Mouse (Mus musculus) cerebellum, postnatal 36 days (tissue): ENCODE measurements around the gene Olfr871.
"Not testable (repeated sequence)": the region's sequence is repeated elsewhere in the genome, so short reads cannot be mapped to it uniquely, and the experiment has no call there.

Experiments
- DNase-seq, 2 experiments: peaks; one replicate each; pipeline ENCODE4 v3.0.0; 2021 to 2022; ENCODE audit warnings: mixed read lengths in 2 of 2

The Olfr871 gene

DNA sequence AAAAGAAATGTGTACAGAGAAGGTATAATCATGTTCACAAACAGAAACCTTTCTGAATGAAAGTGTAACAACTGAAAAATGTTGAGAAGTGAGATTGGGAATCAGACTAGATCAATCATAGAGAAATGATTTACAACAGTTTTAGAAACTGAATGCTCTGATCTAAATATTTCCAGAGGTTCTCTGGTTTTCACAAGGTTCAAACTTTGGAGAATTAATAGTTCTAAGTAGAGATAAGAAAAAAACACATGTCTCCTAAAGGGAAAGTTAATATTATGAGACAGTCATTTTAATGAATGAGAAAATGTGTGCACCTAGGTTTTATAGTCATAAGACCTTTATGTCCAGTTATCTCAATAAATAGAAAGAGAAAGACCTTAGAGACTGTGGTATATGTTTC is at the start of gene Olfr871:
Gene Olfr871 (plus strand): TSS at position 301 of the 400 bp plus-strand sequence.
- no peak for DNase-seq

DNA sequence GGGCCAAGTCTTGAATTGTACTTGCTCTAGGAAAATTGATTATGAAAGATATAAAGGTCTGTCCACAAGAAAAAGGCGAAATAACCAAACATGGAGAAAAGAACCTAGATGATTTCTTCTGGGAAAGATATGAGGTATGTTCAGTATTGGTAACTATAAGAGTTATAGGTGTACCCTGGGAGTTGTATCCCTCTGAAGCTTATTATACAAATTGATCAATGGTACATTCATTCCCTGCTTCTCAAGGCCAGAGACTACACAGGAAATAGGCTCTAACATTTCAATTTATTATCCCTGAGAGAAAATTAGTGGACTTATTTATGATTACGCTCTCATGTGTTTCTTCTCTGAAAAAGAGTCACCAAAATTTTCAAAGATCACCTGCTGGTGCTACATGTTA is 38.0 kb upstream of the Olfr871 start, which contains the start of gene Olfr870:
Gene Olfr870 (minus strand): TSS at position 101 of the 400 bp plus-strand sequence.
- DNase-seq: no peak

DNA sequence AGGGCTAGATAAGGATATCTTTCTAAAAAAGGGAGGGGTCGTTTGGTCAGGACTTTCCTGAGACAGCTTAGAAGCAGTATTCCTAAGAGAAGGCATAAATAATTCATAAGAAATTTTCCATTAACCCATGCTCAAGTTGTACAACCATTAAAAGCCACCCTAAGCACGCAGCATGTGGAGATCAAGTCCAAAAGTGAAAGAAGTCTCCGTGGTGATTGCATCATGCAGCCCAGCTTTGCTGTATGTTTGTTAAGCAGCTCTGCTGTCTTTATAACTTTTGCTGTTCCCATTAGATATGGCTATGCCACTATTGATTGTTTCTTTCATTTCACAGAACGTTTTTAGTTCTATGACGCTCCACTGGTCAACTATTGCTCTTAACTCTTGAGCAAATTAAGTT is 32.5 kb upstream of the Olfr871 start:
- DNase-seq: no peak

DNA sequence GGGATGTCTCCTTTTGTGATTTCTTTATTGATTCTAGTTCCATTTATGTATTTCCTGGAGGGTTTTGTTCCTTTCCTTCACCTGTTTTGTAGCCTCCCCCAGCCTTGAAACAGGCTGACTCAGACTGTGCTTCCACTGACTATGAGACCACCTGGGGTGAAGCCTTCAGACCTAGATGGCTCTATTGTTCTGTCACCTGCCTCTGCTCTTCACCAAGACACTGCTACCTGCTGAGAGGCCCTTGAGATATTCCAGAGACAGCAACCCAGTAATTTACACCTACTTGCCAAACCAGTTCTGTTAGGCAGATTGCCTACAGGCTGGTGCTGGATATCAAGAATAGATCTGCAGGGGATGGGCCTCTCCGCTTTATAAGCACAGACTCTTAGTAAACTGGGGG is 9.9 kb upstream of the Olfr871 start:
- no peak for DNase-seq

DNA sequence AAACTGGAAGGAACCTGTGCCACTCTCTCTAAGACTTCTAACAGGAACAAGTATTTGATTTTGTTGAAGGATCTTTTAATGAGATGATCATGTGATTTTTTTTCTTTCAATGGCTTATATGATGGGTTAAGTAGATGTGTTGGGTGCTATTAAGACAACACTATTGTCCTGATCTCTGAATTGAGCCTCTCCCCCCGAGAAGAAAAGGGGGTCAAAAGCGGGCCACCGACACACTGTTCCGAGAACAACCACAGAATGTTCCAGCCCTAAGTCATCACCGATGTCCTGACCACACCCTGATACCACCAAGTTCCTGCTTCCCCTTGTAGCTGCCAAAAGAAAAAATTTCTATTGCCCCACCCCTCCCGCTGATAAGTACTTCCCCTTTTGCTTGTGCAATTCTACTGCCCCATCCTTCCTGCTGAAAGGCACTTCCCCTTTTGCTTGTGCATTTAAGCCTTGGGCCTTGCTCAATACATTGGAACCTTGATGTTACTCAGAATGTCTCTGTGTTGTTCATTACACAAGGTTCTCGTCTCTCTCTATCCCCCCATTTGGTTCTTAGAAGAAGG is 8.5 kb upstream of the Olfr871 start:
- not testable (repeated sequence) for DNase-seq

DNA sequence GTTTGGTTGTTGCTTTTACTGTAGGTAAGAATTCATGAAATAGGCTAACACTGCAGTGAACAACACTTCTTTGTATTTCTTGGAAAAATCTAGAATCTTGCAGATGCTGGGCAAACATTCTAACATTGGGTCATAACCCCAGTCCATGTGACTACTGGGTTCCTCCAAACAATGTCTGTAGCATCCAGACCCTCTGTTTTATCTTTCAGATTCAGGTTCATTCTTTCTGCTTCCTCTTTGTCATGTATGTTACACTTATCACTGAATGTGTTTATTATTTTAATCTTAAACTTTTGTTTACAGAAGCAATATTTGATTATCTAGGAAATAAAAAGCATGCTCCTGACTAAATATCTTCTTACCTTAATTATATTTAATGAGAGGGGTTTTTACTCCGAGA is 1.2 kb upstream of the Olfr871 start:
- DNase-seq: no peak

DNA sequence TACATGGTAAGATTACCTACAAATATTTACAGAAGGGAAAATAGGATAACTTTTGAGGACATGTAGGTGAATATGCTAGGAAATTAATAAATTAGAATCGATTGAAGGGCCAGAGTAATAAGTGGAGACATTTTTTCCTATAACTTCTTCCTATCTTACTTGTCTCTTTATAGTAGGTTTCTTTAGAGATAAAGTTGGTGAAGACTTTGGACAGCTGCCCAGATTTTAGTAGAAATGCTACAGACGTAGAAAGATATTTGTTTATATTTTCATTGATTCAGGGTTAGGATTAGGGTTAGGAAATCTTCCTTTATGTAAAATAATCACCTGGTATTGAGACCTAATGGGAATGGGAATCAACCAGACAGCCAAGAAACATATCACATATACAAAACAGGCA is 530 bp upstream of the Olfr871 start:
- DNase-seq: no peak

DNA sequence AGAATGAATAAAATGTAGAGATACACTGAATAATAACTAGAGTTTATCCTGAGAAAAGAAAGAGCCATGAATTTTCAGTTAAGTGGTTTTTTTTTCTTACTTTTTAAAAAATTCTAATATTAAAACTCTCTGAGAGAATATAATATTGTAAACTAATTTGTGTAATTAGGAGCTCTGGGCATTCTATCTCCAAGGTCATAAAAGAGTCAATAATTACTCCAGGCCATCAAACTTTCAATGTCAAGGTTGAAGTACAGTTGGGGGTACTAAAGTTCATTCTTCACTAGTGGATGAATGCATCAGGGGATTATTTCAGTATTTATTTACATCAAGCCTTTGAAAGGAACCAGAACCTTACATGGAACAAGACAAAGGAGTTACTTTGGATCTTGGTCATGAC is 24.8 kb downstream of the Olfr871 start, which contains the start of gene Olfr872:
Gene Olfr872 (plus strand): TSS at position 301 of the 400 bp plus-strand sequence.
- no peak for DNase-seq

DNA sequence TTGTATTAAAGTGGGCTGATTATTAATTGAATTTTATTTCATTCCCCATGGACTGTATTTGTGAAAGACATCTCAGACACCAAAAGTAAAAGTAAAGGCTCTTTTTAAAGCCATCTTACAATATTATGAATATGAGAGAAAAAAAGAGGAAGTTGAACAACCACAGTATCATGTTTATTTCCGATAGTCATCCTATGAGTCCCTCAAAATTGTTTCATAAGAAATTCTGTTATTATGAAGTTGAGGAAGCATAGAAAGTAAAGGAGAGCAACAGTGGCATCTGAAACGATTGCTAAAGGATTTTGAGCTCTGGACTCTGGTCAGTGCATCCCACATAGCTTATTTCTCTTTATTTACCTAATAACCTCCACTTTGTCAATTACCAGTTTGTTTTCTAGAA is 25.4 kb downstream of the Olfr871 start:
- DNase-seq: no peak
